Mouse (Mus musculus): ENCODE data around the gene Wdr63.

DNA sequence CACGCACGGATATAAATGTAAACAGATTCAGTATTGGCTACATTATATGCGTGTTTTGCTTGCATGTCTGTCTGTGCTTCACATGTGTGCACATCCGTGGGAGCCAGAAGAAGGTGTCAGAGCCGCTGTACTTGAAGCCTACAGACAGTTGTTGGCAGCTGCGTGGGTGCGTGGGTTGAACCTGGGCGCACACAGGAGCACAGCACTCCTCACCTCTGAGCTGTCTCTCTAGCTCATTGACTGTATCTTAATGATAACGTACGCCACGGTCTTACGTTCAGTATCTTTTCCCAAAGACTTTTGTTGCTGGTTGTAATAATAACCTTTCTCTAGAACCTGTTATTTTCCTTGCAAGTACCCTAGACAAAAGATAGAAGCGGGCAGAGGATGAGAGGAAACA, 91.0 kb downstream of the Wdr63 start:
- TF ChIP-seq CTCF (IDR thresholded peaks at IDR 0.05; ENCODE audit: borderline replicate concordance, insufficient read depth, low read length) (no peak), POLR2A (IDR thresholded peaks at IDR 0.05; ENCODE audit: low read depth, low read length) (no peak)
